Mouse (Mus musculus) B cell, adult 67 days (primary cell): Measurements from ENCODE around the gene Bcl10. TPM values are rescaled to one million over a fixed set of nuclear protein-coding genes. Genes with fewer than 3 reads are reported as not detected.

Experiments
- total RNA-seq, 2 experiments: library from RNA; stranded (reverse); gene quantifications; 4 replicates each; pipeline ENCODE4 v1.2.4; 2023

The Bcl10 gene
- total RNA-seq, result 10 to 100 TPM; 87.8 to 96.7 TPM

GRCm38 (mm10) chr3:145922019-145922854 lies at the start of gene Bcl10:
Gene Bcl10, plus strand, starts transcription at chr3:145922804.

GRCm38 (mm10) chr3:145937505-145938404 lies 15.2 kb downstream of the Bcl10 start, which contains the start of gene 2410004B18Rik:
Gene 2410004B18Rik, plus strand, starts transcription at chr3:145938014.

Other genes starting within 250 kb of the Bcl10 start
- gene Ddah1, start 164.1 kb upstream of the Bcl10 start, total RNA-seq, result not detected
- gene 2410004B18Rik, start 15.2 kb downstream of the Bcl10 start, total RNA-seq, result 10 to 100 TPM; 44.8 to 46.8 TPM
- not detected for gene Syde2, start 65.1 kb downstream of the Bcl10 start, total RNA-seq
- gene Wdr63, start 185.3 kb downstream of the Bcl10 start, total RNA-seq, result not detected
- 1 to 10 TPM; 5.8 to 7.1 TPM for gene Mcoln3, start 194.6 kb downstream of the Bcl10 start, total RNA-seq
- 10 to 100 TPM; 41.0 to 44.1 TPM for gene Mcoln2, start 227.0 kb downstream of the Bcl10 start, total RNA-seq